Mouse (Mus musculus) bone marrow macrophage, adult 2 months (primary cell): ENCODE results near the gene Dclk1. TPM values are rescaled to one million over a fixed set of nuclear protein-coding genes. Genes with fewer than 3 reads are reported as not detected.

Experiments
- H3K27ac ChIP-seq: 2 replicates; pipeline ENCODE4 v1.5.1; 2012; ENCODE audit warnings: low read depth, low read length; ENCODE audit not compliant: insufficient read depth
- H3K4me1 ChIP-seq: 2 replicates; pipeline ENCODE4 v1.6.1; 2012; ENCODE audit warnings: low read length; ENCODE audit not compliant: control insufficient read depth, insufficient read depth
- H3K4me3 ChIP-seq: 2 replicates; pipeline ENCODE4 v1.5.1; 2012; ENCODE audit warnings: mild to moderate bottlenecking, low read length, moderate library complexity; ENCODE audit not compliant: insufficient read depth
- CTCF ChIP-seq: IDR thresholded peaks from 2 replicates; pipeline ENCODE4 v1.5.1; 2012; ENCODE audit warnings: low read depth, mild to moderate bottlenecking, low read length, moderate library complexity
- POLR2A ChIP-seq: IDR thresholded peaks from 2 replicates; pipeline ENCODE4 v1.6.1; 2012; ENCODE audit warnings: mild to moderate bottlenecking, low read depth, low read length, borderline replicate concordance
- polyA plus RNA-seq: library from polyadenylated mRNA; stranded (reverse); fragments of >200 nt; gene quantifications from 2 replicates; pipeline ENCODE4 v1.2.4, GENCODE M21; 2012; ENCODE audit not compliant: missing spikeins, insufficient read depth, insufficient read length

The Dclk1 gene
- polyA plus RNA-seq, 1 experiment = 1.3 TPM

GRCm38 (mm10) chr3:55481140-55481539, 239.0 kb downstream of the Dclk1 start:
- no peak overlapping the region for H3K27ac ChIP-seq
- no peak overlapping the region for H3K4me3 ChIP-seq
- H3K4me1 ChIP-seq = no peaks in the 10 kb centered on the region
- TF ChIP-seq CTCF = no peak

GRCm38 (mm10) chr3:55483328-55483727, 241.2 kb downstream of the Dclk1 start:
- TF ChIP-seq CTCF (no peak), POLR2A (no peak)
- no peak overlapping the region for H3K27ac ChIP-seq

GRCm38 (mm10) chr3:55489231-55489990, 247.2 kb downstream of the Dclk1 start:
- H3K27ac ChIP-seq = no peak overlapping the region
- H3K4me1 ChIP-seq = no peaks in the 10 kb centered on the region
- no peak for TF ChIP-seq POLR2A
- TF ChIP-seq CTCF = no peak
- H3K4me3 ChIP-seq = no peak overlapping the region

More at GRCm38 (mm10) chr3:55483328-55483727, 241.2 kb downstream of the Dclk1 start:
- Histone ChIP-seq H3K4me3 (no peak overlapping the region), H3K4me1 (no peaks in the 10 kb centered on the region)

- Histone ChIP-seq H3K4me1 (no peaks in the 10 kb centered on the region), H3K4me3 (no peak overlapping the region), H3K27ac (no peak overlapping the region)
- TF ChIP-seq POLR2A (no peak), CTCF (no peak)
These were observed 249.9 kb downstream of the Dclk1 start for GRCm38 (mm10) chr3:55492021-55492420.

GRCm38 (mm10) chr3:55494348-55494747, 252.2 kb downstream of the Dclk1 start:
- H3K4me1 ChIP-seq = no peaks in the 10 kb centered on the region
- no peak overlapping the region for H3K27ac ChIP-seq
- TF ChIP-seq POLR2A (no peak), CTCF (no peak)
- no peak overlapping the region for H3K4me3 ChIP-seq

GRCm38 (mm10) chr3:55495231-55495630, 253.1 kb downstream of the Dclk1 start:
- TF ChIP-seq CTCF (no peak), POLR2A (no peak)
- no peak overlapping the region for H3K27ac ChIP-seq
- H3K4me3 ChIP-seq = no peak overlapping the region
- H3K4me1 ChIP-seq = no peaks in the 10 kb centered on the region

GRCm38 (mm10) chr3:55495866-55496265, 253.7 kb downstream of the Dclk1 start:
- H3K4me1 ChIP-seq = no peaks in the 10 kb centered on the region
- no peak overlapping the region for H3K27ac ChIP-seq
- TF ChIP-seq POLR2A (no peak), CTCF (no peak)
- no peak overlapping the region for H3K4me3 ChIP-seq

GRCm38 (mm10) chr3:55496462-55496941, 254.3 kb downstream of the Dclk1 start:
- Histone ChIP-seq H3K4me3 (no peak overlapping the region), H3K27ac (no peak overlapping the region), H3K4me1 (no peaks in the 10 kb centered on the region)
- no peak for TF ChIP-seq CTCF
- TF ChIP-seq POLR2A = no peak

- no peak overlapping the region for H3K4me3 ChIP-seq
- TF ChIP-seq POLR2A (no peak), CTCF (no peak)
- H3K4me1 ChIP-seq = no peaks in the 10 kb centered on the region
- H3K27ac ChIP-seq = no peak overlapping the region
These were observed 257.1 kb downstream of the Dclk1 start for GRCm38 (mm10) chr3:55499298-55499697.

- H3K4me3 ChIP-seq = no peak overlapping the region
- no peaks in the 10 kb centered on the region for H3K4me1 ChIP-seq
- TF ChIP-seq CTCF (no peak), POLR2A (no peak)
- no peak overlapping the region for H3K27ac ChIP-seq
These were observed 268.0 kb downstream of the Dclk1 start for GRCm38 (mm10) chr3:55510198-55510597.

GRCm38 (mm10) chr3:55511658-55512057, 269.5 kb downstream of the Dclk1 start:
- TF ChIP-seq CTCF (no peak), POLR2A (no peak)
- Histone ChIP-seq H3K4me1 (no peaks in the 10 kb centered on the region), H3K27ac (no peak overlapping the region), H3K4me3 (no peak overlapping the region)
